Mouse (Mus musculus) embryonic facial prominence, embryonic 11.5 days (tissue): ENCODE results near the gene Pold1. TPM values are rescaled to one million over a fixed set of nuclear protein-coding genes. Genes with fewer than 3 reads are reported as not detected.
A peak's percentile ranks its signal among the peaks of the same experiment; 100 is the strongest.

ENCODE experiments used
- ATAC-seq: fragments of 200-750 bp; cut with Nextera tagmentation; replicated peaks from 2 replicates; pipeline ENCODE4 v1.8.0; 2017; ENCODE audit warnings: low read depth; ENCODE audit not compliant: insufficient number of reproducible peaks, low FRiP score, low TSS enrichment
- DNase-seq: peaks from one replicate; pipeline ENCODE4 v3.0.0-alpha.2; 2015; ENCODE audit warnings: low spot score
- H3K27ac ChIP-seq: fragments of 300-500 bp; sonication (generic); replicated peaks from 2 replicates; pipeline ENCODE4 v1.5.1; 2014; ENCODE audit warnings: mild to moderate bottlenecking, low read depth, low read length, control low read depth
- H3K27me3 ChIP-seq: fragments of 300-500 bp; sonication (generic); 2 replicates; pipeline ENCODE4 v1.6.1; 2014; ENCODE audit warnings: mild to moderate bottlenecking, low read length, moderate library complexity, mixed read lengths; ENCODE audit not compliant: control insufficient read depth, insufficient read depth
- H3K36me3 ChIP-seq: fragments of 300-500 bp; sonication (generic); replicated peaks from 2 replicates; pipeline ENCODE4 v1.6.1; 2014; ENCODE audit warnings: low read depth, mild to moderate bottlenecking, low read length, moderate library complexity, mixed read lengths; ENCODE audit not compliant: control insufficient read depth, insufficient read depth
- H3K4me1 ChIP-seq: fragments of 300-500 bp; sonication (generic); 2 replicates; pipeline ENCODE4 v1.6.1; 2014; ENCODE audit warnings: low read length, mixed read lengths; ENCODE audit not compliant: control insufficient read depth, insufficient read depth
- H3K4me2 ChIP-seq: fragments of 300-500 bp; sonication (generic); 2 replicates; pipeline ENCODE4 v1.6.1; 2014; ENCODE audit warnings: low read depth, mild to moderate bottlenecking, control low read depth, low read length, moderate library complexity
- H3K4me3 ChIP-seq: fragments of 300-500 bp; sonication (generic); 2 replicates; pipeline ENCODE4 v1.5.1; 2014; ENCODE audit warnings: low read depth, low read length, control low read depth
- H3K9ac ChIP-seq: fragments of 300-500 bp; sonication (generic); replicated peaks from 2 replicates; pipeline ENCODE4 v1.6.1; 2014; ENCODE audit warnings: mild to moderate bottlenecking, control low read depth, low read length
- H3K9me3 ChIP-seq: fragments of 300-500 bp; sonication (generic); replicated peaks from 2 replicates; pipeline ENCODE4 v1.6.1; 2016; ENCODE audit warnings: mild to moderate bottlenecking, low read length, inconsistent platforms, mixed read lengths; ENCODE audit not compliant: control insufficient read depth
- WGBS: fragments of 180-500 bp; shearing (Covaris S2); extraction: QIAGEN DNeasy Blood & Tissue Kit; methylation state at CpG from one replicate; pipeline ENCODE4 v1.1.7; 2014; 5-methylcytosine and 5-hydroxymethylcytosine counted together
- microRNA-seq: library from miRNA; unstranded; fragments of <30 nt; microRNA quantifications from one replicate; pipeline ENCODE4, GENCODE M21; 2016; ENCODE audit warnings: borderline number of aligned reads
- polyA plus RNA-seq: library from polyadenylated mRNA; unstranded; fragments of >200 nt; fragmentation: Nextera tagmentation; extraction: Ambion mirVana; gene quantifications from 2 replicates; pipeline ENCODE4 v1.2.1, GENCODE M21; 2014

Pold1 gene
- polyA plus RNA-seq, 1 experiment from 2014 or later = 56.3 TPM

DNA sequence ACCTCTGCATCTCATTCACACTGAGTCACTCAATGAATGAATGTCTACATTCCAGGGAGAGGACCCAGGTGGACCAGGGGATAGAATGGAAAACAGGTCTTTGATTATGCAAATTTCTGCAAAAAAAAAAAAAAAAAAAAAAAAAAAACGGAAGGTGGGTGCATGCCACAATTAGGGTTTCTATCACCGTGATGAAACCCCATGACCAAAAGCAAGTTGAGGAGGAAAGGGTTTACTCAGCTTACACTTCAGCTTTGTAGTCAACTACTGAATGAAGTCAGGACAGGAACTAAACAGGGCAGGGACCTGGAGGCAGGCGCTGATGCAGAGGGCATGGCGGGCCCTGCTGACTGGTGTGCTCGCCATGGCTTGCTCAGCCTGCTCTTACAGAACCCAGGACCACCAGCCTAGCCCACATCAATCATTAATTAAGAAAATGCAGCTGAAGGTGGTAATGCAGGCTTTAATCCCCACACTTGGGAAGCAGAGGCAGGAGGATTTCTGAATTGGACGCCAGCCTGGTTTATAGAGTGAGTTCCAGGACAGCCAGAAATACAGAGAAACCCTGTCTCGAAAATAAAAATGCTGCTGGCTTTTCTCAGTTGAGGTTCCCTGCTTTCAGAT, 63.0 kb downstream of the Pold1 start:
- 68% methylated on average over 7 of the region's 7 CpGs for WGBS
- no peak for ATAC-seq

DNA sequence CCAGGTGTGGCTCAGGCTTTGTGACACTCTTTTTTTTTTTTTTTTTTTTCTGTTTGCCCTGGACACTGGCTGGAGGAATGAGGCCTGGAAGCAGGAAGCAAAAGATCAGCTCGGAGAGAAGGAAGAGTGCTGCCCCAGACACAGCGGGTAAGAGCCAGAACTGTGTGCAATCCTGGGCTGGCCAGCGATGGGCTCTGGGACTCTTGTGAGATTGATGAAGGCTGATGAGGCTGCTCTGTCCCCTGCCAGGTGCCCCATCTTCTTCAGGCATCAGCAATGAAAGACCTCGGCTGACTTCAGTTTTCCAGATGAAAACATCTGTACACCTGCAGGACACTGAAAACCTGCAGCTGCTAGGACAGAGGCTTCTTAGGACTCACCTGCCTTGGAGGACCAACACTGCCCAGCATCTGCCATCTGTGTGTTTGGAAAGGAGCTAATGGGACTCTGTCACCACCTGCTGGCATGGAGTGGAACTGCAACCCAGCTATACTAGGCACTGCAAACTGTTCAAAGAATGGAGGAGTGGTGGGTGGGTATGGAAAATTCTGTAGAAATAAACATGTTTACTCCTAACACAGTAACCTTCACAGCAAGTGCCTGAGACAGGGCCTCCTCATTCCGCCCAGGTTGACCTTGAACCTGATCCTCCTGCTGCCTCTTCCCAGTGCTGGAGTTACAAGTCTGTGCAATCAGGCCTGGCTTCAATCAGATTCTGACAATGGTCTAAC, 63.6 kb downstream of the Pold1 start:
- Histone ChIP-seq H3K36me3 (no peaks in the 10 kb centered on the region), H3K27me3 (no peaks in the 10 kb centered on the region), H3K27ac (no peak overlapping the region), H3K4me3 (no peak overlapping the region), H3K9ac (no peak overlapping the region), H3K9me3 (no peaks in the 10 kb centered on the region), H3K4me2 (no peak overlapping the region), H3K4me1 (no peaks in the 10 kb centered on the region)
- peak; percentile 87 for DNase-seq
- peak; percentile 80 for ATAC-seq
- 40% methylated on average over 5 of the region's 5 CpGs for WGBS

More for the DNA sequence above, 63.0 kb downstream of the Pold1 start:
- Histone ChIP-seq H3K27ac (no peak overlapping the region), H3K9me3 (no peaks in the 10 kb centered on the region), H3K4me1 (no peaks in the 10 kb centered on the region), H3K27me3 (no peaks in the 10 kb centered on the region), H3K36me3 (no peaks in the 10 kb centered on the region), H3K9ac (no peak overlapping the region), H3K4me2 (no peak overlapping the region), H3K4me3 (no peak overlapping the region)
- no peak for DNase-seq

DNA sequence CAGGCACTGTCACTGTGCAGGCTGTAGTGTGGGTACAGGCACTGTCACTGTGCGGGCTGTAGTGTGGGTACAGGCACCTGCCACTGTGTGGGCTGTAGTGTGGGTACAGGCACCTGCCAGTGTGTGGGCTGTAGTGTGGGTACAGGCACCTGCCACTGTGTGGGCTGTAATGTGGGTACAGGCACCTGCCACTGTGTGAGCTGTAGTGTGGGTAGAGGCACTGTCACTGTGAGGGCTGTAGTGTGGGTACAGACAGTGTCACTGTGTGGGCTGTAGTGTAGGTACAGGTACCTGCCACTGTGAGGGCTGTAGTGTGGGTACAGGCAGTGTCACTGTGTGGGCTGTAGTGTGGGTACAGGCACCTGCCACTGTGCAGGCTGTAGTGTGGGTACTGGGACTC, 64.5 kb downstream of the Pold1 start:
- ATAC-seq (no peak), DNase-seq (no peak)
- H3K9me3 ChIP-seq = no peaks in the 10 kb centered on the region
- no peak overlapping the region for H3K4me2 ChIP-seq
- no peaks in the 10 kb centered on the region for H3K4me1 ChIP-seq
- no peak overlapping the region for H3K27ac ChIP-seq
- no peak overlapping the region for H3K4me3 ChIP-seq
- no peaks in the 10 kb centered on the region for H3K36me3 ChIP-seq
- H3K27me3 ChIP-seq = no peaks in the 10 kb centered on the region
- H3K9ac ChIP-seq = no peak overlapping the region
- WGBS = 90% methylated on average over 1 of the region's 1 CpGs

DNA sequence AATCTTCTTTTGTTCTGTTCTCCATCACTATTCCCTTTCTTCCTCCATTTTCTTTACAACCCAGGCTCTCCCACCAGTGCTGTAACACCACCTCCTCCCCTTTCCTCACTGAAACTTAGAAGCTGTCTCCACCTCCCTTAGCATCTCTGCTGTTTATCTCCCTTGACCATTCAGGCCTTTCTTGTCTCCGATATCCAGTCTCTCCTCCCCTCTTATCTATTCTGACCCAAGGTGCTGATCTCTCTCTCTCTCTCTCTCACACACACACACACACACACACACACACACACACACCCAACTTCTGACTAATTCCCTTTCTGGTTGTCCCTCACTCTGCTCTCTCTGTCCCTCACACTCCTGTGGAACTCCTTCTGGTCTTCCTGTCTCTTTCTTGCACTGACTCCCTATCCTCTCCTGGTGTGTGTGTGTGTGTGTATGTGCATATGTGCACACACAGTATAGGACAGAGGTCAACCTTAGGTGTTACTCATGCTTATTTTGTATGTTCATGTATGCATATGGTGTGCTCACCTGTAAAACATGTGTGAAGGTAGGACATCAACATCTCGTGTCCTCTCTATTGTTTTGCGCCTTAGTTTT, 65.7 kb downstream of the Pold1 start:
- ATAC-seq = no peak

More for the DNA sequence above, 65.7 kb downstream of the Pold1 start:
- Histone ChIP-seq H3K4me1 (no peaks in the 10 kb centered on the region), H3K27me3 (no peaks in the 10 kb centered on the region), H3K9me3 (no peaks in the 10 kb centered on the region), H3K27ac (no peak overlapping the region), H3K36me3 (no peaks in the 10 kb centered on the region), H3K4me2 (no peak overlapping the region), H3K4me3 (no peak overlapping the region), H3K9ac (no peak overlapping the region)
- 77% methylated on average over 3 of the region's 3 CpGs for WGBS
- no peak for DNase-seq

Small RNA genes within 50 kb of the gene (microRNA-seq; reads per million reads assigned to microRNA genes)
- gene Mir7053 = not detected

Other genes starting within 250 kb of the Pold1 start
- gene Clec11a, start 241.9 kb downstream of the Pold1 start, polyA plus RNA-seq = 2.2 and 2.3 TPM in 2 replicates
- 0.98 and 1.00 TPM in 2 replicates for gene Shank1, start 238.6 kb downstream of the Pold1 start, polyA plus RNA-seq
- gene Syt3, start 164.7 kb downstream of the Pold1 start, polyA plus RNA-seq = 1.4 and 1.9 TPM in 2 replicates
- gene 1700008O03Rik, start 163.0 kb downstream of the Pold1 start, polyA plus RNA-seq = 0.99 and 1.4 TPM in 2 replicates
- gene Lrrc4b, start 119.8 kb downstream of the Pold1 start, polyA plus RNA-seq = 1.9 and 3.2 TPM in 2 replicates
- gene Aspdh, start 83.5 kb downstream of the Pold1 start, polyA plus RNA-seq = not detected in 2 replicates
- 61.1 and 66.4 TPM in 2 replicates for gene Josd2, start 80.9 kb downstream of the Pold1 start, polyA plus RNA-seq
- 76.4 and 89.8 TPM in 2 replicates for gene Emc10, start 52.3 kb downstream of the Pold1 start, polyA plus RNA-seq
- 10.8 and 11.2 TPM in 2 replicates for gene Fam71e1, start 52.3 kb downstream of the Pold1 start, polyA plus RNA-seq
- 0.07 TPM in 1 of 2 replicates, not detected in the other for gene Mybpc2, start 24.2 kb downstream of the Pold1 start, polyA plus RNA-seq
- not detected in 2 replicates for gene Spib, start 16.8 kb downstream of the Pold1 start, polyA plus RNA-seq
- gene Nr1h2, start 5.1 kb upstream of the Pold1 start, polyA plus RNA-seq = 63.7 and 69.6 TPM in 2 replicates
- gene Napsa, start 23.5 kb upstream of the Pold1 start, polyA plus RNA-seq = 0.70 and 0.88 TPM in 2 replicates
- 0.32 and 0.39 TPM in 2 replicates for gene Kcnc3, start 41.8 kb upstream of the Pold1 start, polyA plus RNA-seq
- gene Myh14, start 122.0 kb upstream of the Pold1 start, polyA plus RNA-seq = 2.1 and 4.5 TPM in 2 replicates
- not detected in 2 replicates for gene Izumo2, start 159.9 kb upstream of the Pold1 start, polyA plus RNA-seq
- 32.3 and 38.0 TPM in 2 replicates for gene Vrk3, start 199.6 kb upstream of the Pold1 start, polyA plus RNA-seq
- 3.3 and 3.6 TPM in 2 replicates for gene Zfp473, start 202.2 kb upstream of the Pold1 start, polyA plus RNA-seq